Mouse (Mus musculus): ENCODE data around the gene Pcgf6.

DNA sequence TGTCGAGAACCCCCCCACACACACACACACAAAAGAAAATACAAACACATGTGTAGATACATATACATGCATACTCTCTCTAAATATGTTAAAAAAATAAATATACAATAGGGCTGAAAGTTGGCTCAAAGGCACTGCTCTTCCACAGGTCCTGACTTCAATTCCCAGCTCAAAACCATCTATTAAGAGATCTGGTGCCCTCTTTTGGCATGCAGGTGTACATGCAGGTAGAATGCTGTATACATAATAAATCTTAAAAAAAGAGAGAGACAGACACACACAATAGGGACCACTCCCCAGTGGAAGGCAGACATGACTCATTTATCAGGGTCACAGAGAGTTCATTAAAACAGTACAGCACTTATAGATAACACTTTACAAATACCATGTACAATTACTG lies 4.4 kb downstream of the Pcgf6 start:
- TF ChIP-seq CTCF (IDR thresholded peaks at IDR 0.05; ENCODE audit: low read depth), result peak; percentile 21
- TF ChIP-seq EP300 (IDR thresholded peaks at IDR 0.05; ENCODE audit: low read depth), result no peak

Measured in heart, postnatal 0 days (tissue).